Mouse (Mus musculus): Measurements from ENCODE around the gene Cep170. TPM values are rescaled to one million over a fixed set of nuclear protein-coding genes. Genes with fewer than 3 reads are reported as not detected.

The Cep170 gene
- total and polyA plus RNA-seq, 3 experiments, result 2.5 to 124 (median 75.9) TPM

GRCm38 (mm10) chr1:176688251-176688880 lies 125.5 kb downstream of the Cep170 start:
- no peaks in the 10 kb centered on the region for H3K27me3 ChIP-seq (ENCODE audit: insufficient read depth, low read length)
- DNase-seq (ENCODE audit: low spot score) (no peak), ATAC-seq (ENCODE audit: extremely low read depth, insufficient number of reproducible peaks, low FRiP score, poor library complexity, severe bottlenecking) (no peak)
- no peak overlapping the region for H3K4me3 ChIP-seq (ENCODE audit: low read depth, low read length)
- no peaks in the 10 kb centered on the region for H3K4me1 ChIP-seq (ENCODE audit: insufficient read depth, low read depth, low read length)
- TF ChIP-seq POLR2AphosphoS5 (IDR thresholded peaks at IDR 0.05; ENCODE audit: insufficient replicate concordance, low read depth, low read length) (no peak), GATA1 (IDR thresholded peaks at IDR 0.05; ENCODE audit: borderline replicate concordance, low read length) (no peak), TAL1 (conservative IDR thresholded peaks at IDR 0.05; ENCODE audit: low read depth, low read length) (no peak), GATA2 (IDR thresholded peaks at IDR 0.05; ENCODE audit: borderline replicate concordance, low read depth, low read length) (no peak), CTCF (IDR thresholded peaks at IDR 0.05; ENCODE audit: low read depth, low read length) (no peak)
- no peaks in the 10 kb centered on the region for H3K36me3 ChIP-seq (replicated peaks)
- H3K9me3 ChIP-seq (replicated peaks), result no peaks in the 10 kb centered on the region

Other genes starting within 250 kb of the Cep170 start
- 11.9 and 12.5 TPM in 2 replicates for gene Sdccag8, start 593 bp upstream of the Cep170 start, total RNA-seq (2014; fragmentation: Nextera tagmentation)
- gene Sdccag8, start 593 bp upstream of the Cep170 start, total RNA-seq (2017), result 19.9 and 20.2 TPM in 2 replicates
- gene Sdccag8, start 593 bp upstream of the Cep170 start, polyA plus RNA-seq (2012), result 2.2 TPM in 2 replicates